Mouse (Mus musculus): ENCODE results near the gene Chst1.

GRCm38 (mm10) chr2:92614106-92614505 lies 14.6 kb downstream of the Chst1 start:
- TF ChIP-seq POLR2A (IDR thresholded peaks at IDR 0.05; ENCODE audit: extremely low read depth, insufficient read depth, low read length) (no peak), CTCF (IDR thresholded peaks at IDR 0.05; ENCODE audit: extremely low read depth, insufficient read depth, low read length) (no peak)

All from cortical plate, adult 2 months (tissue).